Mouse (Mus musculus) left cerebral cortex, adult 6 months (tissue): Measurements from ENCODE around the gene Myh7. TPM values are rescaled to one million over a fixed set of nuclear protein-coding genes. Genes with fewer than 3 reads are reported as not detected.

Source experiments
- long read RNA-seq, 2 experiments: library from polyadenylated mRNA; unstranded; transcript quantifications; one replicate each; pipeline ENCODE4 v2.0.0; 2019 to 2020
- polyA plus RNA-seq: library from polyadenylated mRNA; unstranded; fragments of <200 nt; fragmentation: Nextera tagmentation; gene quantifications from 2 replicates; pipeline ENCODE4 v1.2.3, GENCODE M21; 2021

The Myh7 gene
- polyA plus RNA-seq = 25.4 and 42.9 TPM in 2 replicates
- long read RNA-seq, experiment 1, partial matches to known transcripts = 126 of 133 reads
- long read RNA-seq, experiment 1, other reads (novel, unspliced or antisense) = 7 of 133 reads
- long read RNA-seq, experiment 2, partial matches to known transcripts = 73 of 79 reads
- long read RNA-seq, experiment 2, other reads (novel, unspliced or antisense) = 6 of 79 reads

DNA sequence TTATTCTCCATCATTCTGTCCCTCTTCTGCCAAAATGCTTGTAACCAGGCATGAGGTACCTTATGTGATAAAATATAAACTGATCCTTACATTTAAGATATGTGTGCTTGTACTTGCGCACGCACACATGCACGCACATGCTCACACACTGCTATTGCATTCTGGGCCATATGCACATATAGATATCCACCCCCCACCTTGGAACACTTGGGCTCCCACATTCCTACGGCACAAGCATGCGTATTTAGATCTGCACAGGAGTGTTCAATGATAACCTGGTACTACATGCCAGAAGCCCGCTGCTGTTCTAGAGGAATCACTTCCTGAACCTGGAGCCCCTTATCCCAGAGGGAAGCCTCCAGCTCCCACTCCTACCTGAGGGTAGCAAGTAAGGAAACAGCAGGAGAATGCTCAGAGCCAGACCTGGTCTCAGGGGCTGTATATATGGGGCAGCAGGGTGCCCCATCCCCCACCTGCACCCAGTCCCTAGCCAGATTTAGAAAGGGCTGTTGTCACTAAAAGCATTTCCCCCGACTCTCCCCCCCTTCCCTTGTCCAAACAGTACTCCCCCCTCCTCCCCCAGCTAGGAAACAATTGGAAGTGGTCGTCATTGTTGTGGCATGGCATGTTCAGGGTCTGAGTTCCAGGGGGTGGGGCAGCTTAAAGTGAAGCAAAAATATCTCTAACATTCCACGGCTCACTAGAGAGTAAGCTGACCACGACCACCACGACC lies at the start of gene Myh7:
Gene Myh7 (minus strand): TSS at position 491 of the 733 bp plus-strand sequence.

DNA sequence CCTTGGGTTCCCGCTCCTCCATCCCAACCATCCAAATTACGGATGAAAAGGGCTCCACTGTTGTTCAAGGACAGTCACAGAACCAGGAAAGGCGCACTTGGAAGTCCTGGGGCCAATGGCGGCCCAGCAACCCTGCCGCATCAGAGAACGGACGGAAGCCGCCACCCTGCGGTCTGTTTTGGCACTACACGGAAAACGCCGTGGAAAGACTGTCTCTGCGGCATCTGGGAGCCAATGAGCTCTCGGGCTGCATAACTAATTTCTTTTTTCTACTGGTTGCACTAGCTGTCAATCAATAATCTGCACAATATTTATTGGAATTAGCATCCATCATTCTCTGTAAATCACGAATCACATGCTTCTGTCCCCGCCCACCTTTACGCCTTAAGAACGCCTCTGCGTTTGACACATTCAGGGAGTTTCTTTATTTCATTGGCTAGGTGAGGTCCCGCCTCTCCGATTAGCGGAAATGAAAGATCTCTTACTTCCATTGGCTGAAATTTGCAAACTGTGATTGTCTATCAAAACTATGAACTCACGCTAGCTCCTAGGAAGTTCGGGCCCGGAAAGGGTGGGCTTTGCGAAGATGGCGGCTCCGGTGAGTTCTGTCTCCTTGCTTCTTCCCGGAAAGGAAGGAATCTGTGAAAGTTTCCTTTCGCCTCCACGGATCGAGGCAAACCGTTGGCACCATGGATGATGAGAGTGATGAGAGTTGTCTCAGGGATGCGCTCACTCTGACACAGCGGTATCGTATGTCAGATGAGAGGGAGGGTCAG lies 20.8 kb upstream of the Myh7 start, which contains the start of gene Ngdn:
Gene Ngdn (plus strand): TSS at position 464 of the 776 bp plus-strand sequence.

DNA sequence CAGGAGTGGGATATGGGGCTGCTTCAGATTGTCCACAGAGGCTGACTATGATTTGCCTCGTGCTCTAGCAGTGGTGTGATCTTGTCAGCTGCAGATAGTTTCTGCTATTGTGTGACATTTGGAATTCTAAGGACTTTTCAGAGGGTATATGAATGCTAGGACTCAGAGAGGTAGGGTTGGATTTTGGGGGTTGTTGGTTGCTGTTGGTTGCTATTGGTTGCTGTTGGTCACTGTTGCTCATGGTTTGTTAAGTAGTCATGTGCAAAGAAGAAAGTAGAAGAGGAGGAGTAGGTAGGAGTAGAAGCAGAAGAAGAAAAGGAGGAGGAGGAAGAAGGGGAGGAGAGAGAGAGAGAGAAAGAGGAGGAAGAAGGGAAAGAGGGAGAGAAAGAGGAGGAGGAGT lies 17.8 kb downstream of the Myh7 start, which contains the start of gene Gm17428:
Gene Gm17428 (plus strand): TSS at position 301 of the 400 bp plus-strand sequence.

DNA sequence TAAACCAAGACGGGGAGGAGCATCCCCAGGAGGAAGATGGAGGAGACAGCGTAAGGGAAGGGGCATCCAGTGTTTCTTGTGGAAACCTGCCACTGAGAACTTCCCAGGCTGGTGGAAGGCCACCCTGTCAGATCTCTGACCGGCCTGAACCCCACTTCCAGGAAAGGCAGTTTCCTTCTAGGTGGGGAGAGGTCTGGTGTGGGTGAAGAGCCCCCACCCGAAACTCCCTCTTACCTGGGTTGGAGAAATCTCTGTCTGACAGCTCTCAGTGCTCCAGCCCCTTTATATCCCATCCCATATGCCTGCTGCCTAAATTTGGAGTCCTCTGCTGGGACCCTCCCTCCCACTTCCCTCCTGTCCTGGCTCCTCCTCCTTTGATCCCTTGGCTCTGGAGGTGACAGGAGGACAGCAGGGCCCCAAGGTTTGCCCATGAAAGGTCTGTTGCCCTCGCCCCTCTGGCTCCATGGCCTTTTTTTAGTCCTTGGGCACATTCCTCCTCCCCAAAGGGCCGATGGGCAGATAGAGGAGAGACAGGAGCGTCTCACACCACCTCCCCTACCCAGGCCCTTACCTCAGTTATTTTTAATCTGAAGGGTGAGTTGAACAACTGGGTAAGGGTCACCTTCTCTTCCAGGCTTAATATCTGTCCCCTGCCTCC lies 28.0 kb downstream of the Myh7 start, which contains the start of gene Myh6:
Gene Myh6 (minus strand): TSS at position 608 of the 658 bp plus-strand sequence.

DNA sequence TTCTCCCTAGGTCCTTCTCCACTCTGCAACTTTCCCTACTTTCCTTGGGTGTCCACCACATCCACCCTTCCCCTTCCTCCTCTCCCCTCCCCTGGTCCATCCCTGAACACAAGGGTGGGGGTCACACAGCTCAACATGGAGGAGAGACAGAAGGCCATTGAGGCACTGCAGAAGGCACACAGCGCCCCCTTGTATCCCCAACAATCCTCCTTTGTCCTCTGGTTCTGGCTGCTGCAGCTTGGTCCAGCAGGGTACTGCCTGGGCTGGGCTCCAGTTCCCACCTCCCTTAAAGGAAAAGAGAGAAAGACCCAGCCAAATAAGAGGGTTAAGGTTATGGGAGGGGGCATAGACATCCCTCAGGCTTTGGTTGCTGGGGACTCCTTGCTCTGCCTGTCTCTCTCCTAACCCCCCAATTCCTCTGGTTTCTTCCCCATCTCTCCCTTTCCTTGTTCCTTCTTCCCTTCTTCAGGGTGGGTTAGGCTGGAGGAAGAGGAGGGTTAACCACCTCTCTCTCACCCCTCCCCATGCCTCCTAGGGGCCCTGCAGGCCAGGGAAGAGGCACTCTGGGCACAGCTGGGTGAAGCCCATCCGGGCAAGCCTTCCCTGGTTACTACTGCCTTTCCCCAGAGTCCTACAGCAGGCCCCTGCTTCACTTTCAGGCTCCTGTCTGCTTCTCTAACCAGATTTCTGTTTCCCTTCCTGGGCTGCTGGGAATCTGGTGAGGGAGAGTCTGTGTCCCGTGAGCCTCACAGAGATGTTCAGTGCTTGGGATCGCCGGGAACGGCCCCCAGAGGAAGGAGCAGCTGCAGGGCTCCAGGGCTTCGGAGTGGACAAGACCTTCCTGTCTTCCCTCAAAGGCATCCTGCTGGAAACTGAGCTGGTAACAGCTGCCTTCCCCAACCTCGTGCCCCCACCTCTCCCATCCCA lies 58.3 kb downstream of the Myh7 start, which contains the start of gene Cmtm5:
Gene Cmtm5 (plus strand): TSS at position 358 of the 927 bp plus-strand sequence.

DNA sequence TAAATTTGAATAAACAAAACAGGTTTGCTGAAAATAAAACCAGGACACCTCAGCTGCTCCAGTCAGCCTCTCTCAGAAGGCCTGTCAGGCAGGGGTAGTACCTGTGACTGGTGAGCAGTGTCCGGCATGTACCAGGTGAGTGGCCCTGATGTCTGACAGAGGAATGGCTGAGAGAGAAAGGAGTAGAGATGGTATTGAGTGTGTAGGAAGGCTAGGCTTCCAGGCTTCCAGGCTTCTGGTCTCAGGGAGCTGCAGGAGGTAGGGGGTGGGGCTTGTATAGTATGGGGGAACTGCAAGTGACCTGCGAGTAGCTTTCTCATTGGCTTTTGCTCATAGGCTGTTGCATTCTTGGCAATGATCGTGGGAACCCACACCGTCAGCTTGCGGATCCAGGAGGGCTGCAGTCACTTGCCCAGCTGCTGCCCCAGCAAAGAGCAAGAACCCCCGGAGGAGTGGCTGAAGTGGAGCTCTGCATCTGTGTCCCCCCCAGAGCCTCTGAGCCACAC lies 61.7 kb downstream of the Myh7 start, which contains the start of gene Il25:
Gene Il25 (plus strand): TSS at position 51 of the 506 bp plus-strand sequence.

DNA sequence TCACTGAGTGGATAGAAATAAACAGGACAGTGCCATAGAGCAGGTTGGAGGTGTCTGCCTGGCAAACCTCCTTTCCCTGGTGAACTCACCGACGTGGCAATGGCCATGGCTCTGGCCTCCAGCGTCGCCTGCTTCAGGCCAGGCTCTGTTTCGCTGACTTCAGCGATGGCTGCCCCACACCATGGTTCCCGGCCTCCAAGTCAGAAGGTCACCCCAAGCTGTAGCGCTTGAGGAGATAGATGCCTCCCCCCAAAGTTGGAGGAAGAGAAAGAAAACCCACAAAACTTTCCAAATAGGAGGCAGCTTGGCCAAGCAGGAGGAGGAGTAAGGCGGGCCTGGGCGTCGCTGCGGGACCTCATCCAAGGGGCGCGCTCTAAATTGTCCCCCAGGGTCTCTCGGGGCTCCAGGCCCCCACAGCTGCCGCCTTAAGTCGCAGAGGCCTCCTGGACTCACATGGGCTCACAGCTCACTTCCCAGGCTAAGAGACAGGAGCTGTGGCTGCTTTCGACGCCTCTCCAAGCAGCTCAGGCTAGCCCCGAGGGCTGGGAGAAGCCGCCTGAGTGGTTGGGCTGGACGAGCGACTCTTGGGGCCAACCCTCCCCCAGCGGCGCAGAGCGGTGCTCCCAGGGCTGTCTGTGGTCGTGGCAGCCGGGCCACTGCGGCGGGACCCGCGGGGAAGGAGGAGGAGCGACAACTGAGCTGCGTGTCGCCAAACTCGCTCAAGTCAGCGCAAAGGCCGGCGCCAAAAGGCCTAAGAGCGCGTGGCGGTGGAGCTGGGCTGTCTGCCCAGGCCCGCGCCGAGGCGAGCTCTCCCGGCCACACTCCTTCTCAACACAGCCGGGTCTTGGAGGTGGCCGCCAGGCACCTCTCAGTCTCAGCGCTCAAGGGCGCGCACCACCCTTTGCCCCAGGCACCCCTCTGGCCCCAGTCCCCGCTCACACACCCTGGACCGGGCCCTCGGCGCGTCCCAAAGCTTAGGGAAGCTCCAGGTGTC lies 68.8 kb downstream of the Myh7 start, which contains the start of gene Efs:
Gene Efs (minus strand): TSS at position 778 of the 994 bp plus-strand sequence.

Other genes starting within 250 kb of the Myh7 start
- 17.7 and 25.0 TPM in 2 replicates for gene Slc7a8, start 212.7 kb downstream of the Myh7 start, polyA plus RNA-seq
- 0.10 TPM in 1 of 2 replicates, not detected in the other for gene Rnf212b, start 180.5 kb downstream of the Myh7 start, polyA plus RNA-seq
- gene Homez, start 123.7 kb downstream of the Myh7 start, polyA plus RNA-seq = 5.8 and 7.3 TPM in 2 replicates
- 3.4 and 6.9 TPM in 2 replicates for gene Ppp1r3e, start 117.1 kb downstream of the Myh7 start, polyA plus RNA-seq
- gene Bcl2l2, start 111.2 kb downstream of the Myh7 start, polyA plus RNA-seq = 7.9 and 8.1 TPM in 2 replicates
- gene Gm20521, start 111.2 kb downstream of the Myh7 start, polyA plus RNA-seq = not detected in 2 replicates
- 17.4 and 22.3 TPM in 2 replicates for gene Pabpn1, start 102.1 kb downstream of the Myh7 start, polyA plus RNA-seq
- 131 and 194 TPM in 2 replicates for gene Slc22a17, start 81.5 kb downstream of the Myh7 start, polyA plus RNA-seq
- gene Efs, start 68.5 kb downstream of the Myh7 start, polyA plus RNA-seq = 0.77 and 5.0 TPM in 2 replicates
- gene Il25, start 61.9 kb downstream of the Myh7 start, polyA plus RNA-seq = 0.10 and 0.20 TPM in 2 replicates
- gene Cmtm5, start 58.4 kb downstream of the Myh7 start, polyA plus RNA-seq = 87.7 and 132 TPM in 2 replicates
- 2.0 and 8.2 TPM in 2 replicates for gene Myh6, start 27.7 kb downstream of the Myh7 start, polyA plus RNA-seq
- gene Gm17428, start 17.7 kb downstream of the Myh7 start, polyA plus RNA-seq = not detected in 2 replicates
- gene Ngdn, start 20.8 kb upstream of the Myh7 start, polyA plus RNA-seq = 55.7 and 61.3 TPM in 2 replicates
- gene Zfhx2, start 97.7 kb upstream of the Myh7 start, polyA plus RNA-seq = 2.4 and 4.6 TPM in 2 replicates
- 16.3 and 18.9 TPM in 2 replicates for gene Thtpa, start 100.2 kb upstream of the Myh7 start, polyA plus RNA-seq
- 1.0 and 1.1 TPM in 2 replicates for gene Ap1g2, start 112.0 kb upstream of the Myh7 start, polyA plus RNA-seq
- 27.4 and 43.5 TPM in 2 replicates for gene Jph4, start 122.3 kb upstream of the Myh7 start, polyA plus RNA-seq
- 0.33 TPM in 1 of 2 replicates, not detected in the other for gene Dhrs2, start 227.4 kb upstream of the Myh7 start, polyA plus RNA-seq